Mouse (Mus musculus) naive thymus-derived CD4-positive, alpha-beta T cell, adult 5 months (primary cell): ENCODE data around the gene Dcst1. TPM values are rescaled to one million over a fixed set of nuclear protein-coding genes. Genes with fewer than 3 reads are reported as not detected.

ENCODE experiments used
- polyA plus RNA-seq: library from polyadenylated mRNA; unstranded; fragments of 100-300 nt; shearing (Covaris generic); gene quantifications from one replicate; pipeline ENCODE4 v1.2.1, GENCODE M21; 2017

Gene Dcst1
- 0.25 TPM for polyA plus RNA-seq

DNA sequence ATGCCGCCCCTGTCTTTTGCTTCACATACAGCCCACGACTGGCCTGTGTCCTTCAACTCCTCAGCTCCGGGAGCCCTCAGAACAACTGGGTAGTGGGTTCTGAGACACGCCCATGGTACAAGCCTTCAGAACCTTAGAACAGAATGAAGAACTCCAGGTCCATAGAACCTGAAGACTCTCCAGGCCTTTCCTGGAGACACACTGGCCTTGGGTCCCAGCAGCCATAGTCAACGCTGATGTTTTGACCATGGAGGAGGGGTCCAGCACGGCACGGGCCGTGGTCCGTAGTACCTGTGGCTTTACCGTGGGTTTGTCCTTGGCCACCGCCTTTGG lies at the start of gene Dcst1:
TSS of gene Dcst1 (minus strand) at position 101 of the 333 bp plus-strand sequence.

DNA sequence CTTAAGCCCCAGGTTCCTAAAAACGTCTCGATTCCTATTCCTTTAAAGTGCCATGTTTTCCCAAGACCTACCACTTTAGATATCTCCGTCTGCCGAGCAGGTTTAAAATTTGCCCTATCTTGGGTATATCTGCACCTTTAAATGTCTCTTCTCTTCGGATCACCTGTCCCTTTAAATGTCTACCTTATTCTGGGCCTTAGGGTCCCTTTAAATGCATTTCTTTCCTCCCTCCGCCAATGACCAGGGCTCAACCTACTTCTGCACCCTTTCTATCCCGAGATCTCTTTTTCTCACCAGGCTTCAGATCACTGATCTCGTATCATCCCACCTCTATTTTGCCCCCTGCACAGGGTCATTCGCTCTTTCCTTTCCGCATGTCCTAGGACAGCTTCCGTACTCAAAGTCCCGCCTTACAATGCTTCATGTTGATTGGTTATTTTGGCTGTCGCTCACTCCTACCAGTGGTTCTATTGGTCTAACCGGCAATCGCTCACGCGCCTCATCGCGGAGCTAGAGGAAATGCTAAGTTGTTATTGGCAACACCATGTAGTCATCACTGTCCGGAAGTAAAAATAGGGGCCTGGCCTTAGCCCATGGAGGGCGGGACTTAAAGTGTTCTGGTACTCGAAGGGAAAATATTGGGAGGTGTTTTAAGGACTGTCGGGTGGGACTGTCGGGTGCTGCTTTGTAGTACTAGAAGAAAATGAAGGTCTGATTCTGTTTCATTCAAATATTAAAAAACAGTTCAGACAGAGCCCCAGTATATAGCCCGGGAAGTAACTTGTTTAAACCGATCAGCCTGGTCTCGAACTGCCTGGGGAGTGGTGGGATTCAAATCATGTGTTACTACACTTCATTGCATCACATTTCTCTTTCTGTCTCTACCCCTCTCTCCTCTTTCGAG lies 46.7 kb upstream of the Dcst1 start, which contains the start of gene Flad1:
TSS of gene Flad1 (minus strand) at position 381 of the 904 bp plus-strand sequence.

GRCm38 (mm10) chr3:89402693-89403092 lies 37.6 kb upstream of the Dcst1 start, which contains the start of gene Lenep:
Lenep (minus strand) TSS chr3:89402793.

GRCm38 (mm10) chr3:89394006-89394893 lies 29.2 kb upstream of the Dcst1 start, which contains the start of gene Zbtb7b:
Zbtb7b (minus strand) TSS chr3:89394776.

DNA sequence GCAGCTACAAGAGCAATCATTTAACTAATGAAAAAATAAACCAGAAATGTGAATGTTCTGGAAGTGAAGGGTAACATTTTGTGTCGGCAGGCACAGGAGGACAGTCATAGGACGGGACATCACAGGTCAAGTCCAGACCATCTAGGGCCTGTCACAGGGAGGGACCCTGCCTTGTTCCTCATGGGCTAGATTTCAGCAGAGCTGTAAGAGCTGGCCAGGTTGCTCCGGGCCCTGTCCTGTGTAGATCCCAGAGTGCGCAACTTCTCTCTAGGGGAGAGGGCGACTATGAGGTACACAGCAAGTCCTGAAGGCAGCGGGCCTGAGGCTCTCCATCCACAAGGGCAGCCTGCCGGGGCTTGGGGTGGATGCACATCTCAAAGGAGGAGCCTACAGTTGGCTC lies 3.4 kb downstream of the Dcst1 start, which contains the start of gene Dcst2:
TSS of gene Dcst2 (plus strand) at position 301 of the 400 bp plus-strand sequence.

DNA sequence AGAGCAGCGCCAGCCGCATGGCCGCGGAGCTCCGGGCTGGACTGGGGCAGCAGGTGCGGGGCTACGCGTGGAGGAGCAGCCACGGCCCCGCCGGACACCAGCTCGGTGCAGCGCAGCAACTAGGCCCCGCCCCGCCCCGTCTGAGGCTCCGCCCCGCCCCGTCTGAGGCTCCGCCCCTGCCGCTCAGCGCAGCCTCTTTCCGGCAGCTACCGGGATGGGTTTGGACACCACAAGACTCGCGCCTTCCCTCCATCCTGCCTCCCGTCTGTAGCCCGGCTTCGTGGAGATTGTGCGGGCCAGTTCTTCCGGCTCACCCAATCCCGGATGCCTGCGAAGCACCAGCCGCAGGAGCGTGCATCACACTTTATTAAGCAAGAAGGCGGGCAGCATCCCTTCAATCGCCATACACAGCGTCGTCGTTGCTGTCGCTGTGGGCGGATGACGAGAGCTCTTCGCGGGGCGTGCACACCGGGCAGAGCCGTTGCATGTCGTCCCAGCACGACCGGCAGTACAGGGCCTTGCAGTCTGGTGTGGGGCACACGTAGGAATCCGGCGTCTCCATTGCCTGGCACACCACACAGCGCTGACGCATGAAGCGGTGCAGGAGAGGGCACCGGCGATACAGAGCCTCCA lies 15.1 kb downstream of the Dcst1 start, which contains the start of gene Adam15:
TSS of gene Adam15 (minus strand) at position 128 of the 633 bp plus-strand sequence.

DNA sequence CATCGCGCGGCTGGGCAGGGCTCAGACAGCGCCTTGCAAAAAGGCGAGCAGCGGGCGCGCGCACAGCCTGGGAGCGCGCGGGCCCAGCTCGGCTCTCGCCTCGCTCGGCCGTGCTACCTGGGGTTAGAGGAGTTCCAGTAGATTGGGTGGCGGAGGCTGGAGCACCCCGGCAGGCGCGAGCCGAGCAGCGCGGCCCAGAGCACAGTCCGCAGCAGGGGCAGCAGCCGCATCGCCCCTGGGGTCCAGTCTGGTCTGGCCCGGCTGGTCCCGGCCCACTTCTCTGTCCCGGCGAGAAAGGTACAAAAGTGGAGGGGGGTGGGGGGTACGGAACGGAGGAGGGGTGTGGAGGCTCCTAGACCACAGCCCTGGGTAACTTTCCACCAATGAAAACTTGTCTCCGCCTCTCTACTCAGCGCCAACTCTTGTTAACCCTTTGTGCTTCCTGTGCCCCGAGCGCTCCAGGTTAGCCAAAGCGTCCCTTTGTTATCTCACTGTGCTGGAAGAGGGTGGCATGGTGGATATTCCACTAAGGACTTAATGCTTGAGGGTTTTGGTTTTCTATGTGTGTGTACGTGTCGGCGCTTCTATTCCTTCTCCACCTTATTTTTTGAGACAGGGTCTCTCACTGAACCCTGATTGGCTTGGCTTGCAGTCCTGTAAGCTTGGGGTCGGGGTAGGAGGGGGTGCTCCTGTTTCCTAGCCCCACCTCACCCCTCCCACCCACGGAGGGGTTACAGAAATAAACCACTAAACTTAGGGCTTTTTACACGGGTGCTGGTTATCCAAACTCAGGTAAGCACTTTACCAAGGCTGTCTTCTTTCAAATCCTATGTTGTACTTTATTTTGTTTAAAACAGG lies 27.1 kb downstream of the Dcst1 start, which contains the start of gene Efna4:
TSS of gene Efna4 (minus strand) at position 308 of the 858 bp plus-strand sequence.

GRCm38 (mm10) chr3:89322514-89323165 lies 42.4 kb downstream of the Dcst1 start, which contains the start of gene Efna3:
Efna3 (minus strand) TSS chr3:89322965.

Other genes with a start within 250 kb of the Dcst1 start
- not detected for gene Pklr, start 229.1 kb downstream of the Dcst1 start, polyA plus RNA-seq
- gene Hcn3, start 205.1 kb downstream of the Dcst1 start, polyA plus RNA-seq: 2.3 TPM
- gene Clk2, start 200.5 kb downstream of the Dcst1 start, polyA plus RNA-seq: 106 TPM
- gene Scamp3, start 187.8 kb downstream of the Dcst1 start, polyA plus RNA-seq: 217 TPM
- gene Fam189b, start 182.1 kb downstream of the Dcst1 start, polyA plus RNA-seq: 143 TPM
- 72.7 TPM for gene Gba, start 162.3 kb downstream of the Dcst1 start, polyA plus RNA-seq
- gene Thbs3, start 150.1 kb downstream of the Dcst1 start, polyA plus RNA-seq: 1.5 TPM
- 102 TPM for gene Mtx1, start 138.2 kb downstream of the Dcst1 start, polyA plus RNA-seq
- gene Muc1, start 136.2 kb downstream of the Dcst1 start, polyA plus RNA-seq: not detected
- 161 TPM for gene Krtcap2, start 119.3 kb downstream of the Dcst1 start, polyA plus RNA-seq
- gene Trim46, start 118.9 kb downstream of the Dcst1 start, polyA plus RNA-seq: 1.1 TPM
- 74.9 TPM for gene Dpm3, start 105.9 kb downstream of the Dcst1 start, polyA plus RNA-seq
- gene Slc50a1, start 94.7 kb downstream of the Dcst1 start, polyA plus RNA-seq: 189 TPM
- not detected for gene Efna1, start 84.1 kb downstream of the Dcst1 start, polyA plus RNA-seq
- gene Efna3, start 42.3 kb downstream of the Dcst1 start, polyA plus RNA-seq: not detected
- 0.21 TPM for gene Efna4, start 27.2 kb downstream of the Dcst1 start, polyA plus RNA-seq
- 11.3 TPM for gene Adam15, start 15.3 kb downstream of the Dcst1 start, polyA plus RNA-seq
- 0.20 TPM for gene Dcst2, start 3.3 kb downstream of the Dcst1 start, polyA plus RNA-seq
- 14.2 TPM for gene Zbtb7b, start 29.5 kb upstream of the Dcst1 start, polyA plus RNA-seq
- 0.31 TPM for gene Lenep, start 37.5 kb upstream of the Dcst1 start, polyA plus RNA-seq
- gene Flad1, start 46.6 kb upstream of the Dcst1 start, polyA plus RNA-seq: 25.3 TPM
- gene Cks1b, start 53.1 kb upstream of the Dcst1 start, polyA plus RNA-seq: 10.2 TPM
- 79.2 TPM for gene Shc1, start 53.2 kb upstream of the Dcst1 start, polyA plus RNA-seq
- gene Pygo2, start 65.0 kb upstream of the Dcst1 start, polyA plus RNA-seq: 47.2 TPM
- gene Pbxip1, start 71.5 kb upstream of the Dcst1 start, polyA plus RNA-seq: 82.6 TPM
- 9.9 TPM for gene Pmvk, start 89.3 kb upstream of the Dcst1 start, polyA plus RNA-seq
- gene Kcnn3, start 154.9 kb upstream of the Dcst1 start, polyA plus RNA-seq: not detected